Mouse (Mus musculus) heart, adult 2 months (tissue): ENCODE results near the gene Dhx16. TPM values are rescaled to one million over a fixed set of nuclear protein-coding genes. Genes with fewer than 3 reads are reported as not detected.
"Not testable (repeated sequence)": the region's sequence is repeated elsewhere in the genome, so short reads cannot be mapped to it uniquely, and the experiment has no call there.

Experiments used
- DNase-seq, 2 experiments: peaks; one replicate each; pipeline ENCODE4 v3.0.0; 2021
- H3K27ac ChIP-seq: fragments of 200-600 bp; 2 replicates; pipeline ENCODE4 v1.8.1; 2022
- H3K27me3 ChIP-seq: fragments of 200-500 bp; 2 replicates; pipeline ENCODE4 v1.6.1; 2012; ENCODE audit warnings: mild to moderate bottlenecking, low read length, inconsistent platforms, mixed read lengths; ENCODE audit not compliant: control insufficient read depth, insufficient read depth
- H3K36me3 ChIP-seq: fragments of 200-500 bp; 2 replicates; pipeline ENCODE4 v1.6.1; 2012; ENCODE audit warnings: low read length, inconsistent platforms; ENCODE audit not compliant: control insufficient read depth, insufficient read depth
- H3K4me1 ChIP-seq: fragments of 200-500 bp; 2 replicates; pipeline ENCODE4 v1.6.1; 2011; ENCODE audit warnings: low read length; ENCODE audit not compliant: control insufficient read depth, insufficient read depth
- H3K4me3 ChIP-seq: fragments of 200-600 bp; 2 replicates; pipeline ENCODE4 v1.8.1; 2022
- H3K79me2 ChIP-seq: fragments of 200-500 bp; replicated peaks from 2 replicates; pipeline ENCODE4 v1.6.1; 2012; ENCODE audit warnings: mild to moderate bottlenecking, inconsistent platforms, low read length, moderate library complexity, mixed read lengths; ENCODE audit not compliant: control insufficient read depth, insufficient read depth
- H3K9ac ChIP-seq: fragments of 200-500 bp; 2 replicates; pipeline ENCODE4 v1.6.1; 2012; ENCODE audit warnings: low read depth, mild to moderate bottlenecking, control low read depth, inconsistent platforms, low read length, mixed read lengths
- CTCF ChIP-seq: fragments of 200-600 bp; IDR thresholded peaks from 2 replicates; pipeline ENCODE4 v1.8.1; 2022; ENCODE audit warnings: antibody characterized with exemption, mild to moderate bottlenecking, moderate library complexity
- EP300 ChIP-seq: fragments of 200-500 bp; IDR thresholded peaks from 2 replicates; pipeline ENCODE4 v1.6.1; 2011; ENCODE audit warnings: low read depth, low read length, control low read depth; ENCODE audit not compliant: insufficient read depth
- POLR2A ChIP-seq: fragments of 200-500 bp; IDR thresholded peaks from 2 replicates; pipeline ENCODE4 v1.6.1; 2011; ENCODE audit warnings: mild to moderate bottlenecking, low read depth, low read length, control low read depth; ENCODE audit not compliant: insufficient read depth
- WGBS: fragments of 180-500 bp; shearing (Covaris S2); methylation state at CpG from one replicate; pipeline ENCODE4 v1.1.7; 2018; 5-methylcytosine and 5-hydroxymethylcytosine counted together
- intact Hi-C: fragments of 180-260 bp; cut with DNase I; formaldehyde crosslinking; loops from one replicate; pipeline ENCODE4 v1.15.1; 2025
- polyA plus RNA-seq: library from polyadenylated mRNA; depleted of rRNA; stranded (reverse); fragments of >200 nt; gene quantifications from 2 replicates; pipeline ENCODE4 v1.2.3, GENCODE M21; 2012
- total RNA-seq, 2 experiments: library from RNA; stranded (reverse); gene quantifications; 2 replicates each; pipeline ENCODE4 v1.2.3; 2021

Dhx16 gene
- total and polyA plus RNA-seq, 3 experiments = 19.3 to 27.7 (median 20.3) TPM

GRCm38 (mm10) chr17:35838570-35838969 lies 41.0 kb upstream of the Dhx16 start:
- no peak overlapping the region for H3K9ac ChIP-seq
- no peaks in the 10 kb centered on the region for H3K79me2 ChIP-seq
- intact Hi-C loops = loop anchor here (2.0 to 10.0 kb wide), 2 partner anchors 78 to 136 kb away; partner anchors contain the start of genes Gnl1, Mrps18b and Ppp1r10
- peak overlapping the region; percentile 64 for H3K27ac ChIP-seq
- peaks cover 5% of the 10 kb centered on the region; the same call in 1 of the 2 replicates for H3K36me3 ChIP-seq
- H3K4me1 ChIP-seq = peaks cover 12% of the 10 kb centered on the region
- peak overlapping the region; percentile 18 for H3K4me3 ChIP-seq
- 12% methylated on average over 5 of the region's 5 CpGs for WGBS
- TF ChIP-seq EP300 = no peak
- TF ChIP-seq CTCF = no peak
- TF ChIP-seq POLR2A = no peak
- H3K27me3 ChIP-seq = no peaks in the 10 kb centered on the region
- DNase-seq = no peak

- intact Hi-C loops = loop anchor here (2.0 to 10.0 kb wide), 2 partner anchors 78 to 136 kb away; partner anchors contain the start of genes Gnl1, Mrps18b and Ppp1r10
- peaks cover 12% of the 10 kb centered on the region for H3K4me1 ChIP-seq
- WGBS = 63% methylated on average over 3 of the region's 3 CpGs
- not testable (repeated sequence) for H3K9ac ChIP-seq, H3K27me3 ChIP-seq, DNase-seq, H3K36me3 ChIP-seq, H3K79me2 ChIP-seq, H3K4me3 ChIP-seq
- peak overlapping the region; percentile 64; the same call in 1 of the 2 replicates for H3K27ac ChIP-seq
Observed at GRCm38 (mm10) chr17:35839002-35839401, 40.6 kb upstream of the Dhx16 start.

- Histone ChIP-seq H3K4me1 (peaks cover 10% of the 10 kb centered on the region), H3K27ac (peak overlapping the region; percentile 69), H3K79me2 (no peaks in the 10 kb centered on the region), H3K9ac (no peak overlapping the region), H3K27me3 (no peaks in the 10 kb centered on the region), H3K4me3 (peak overlapping the region; percentile 49), H3K36me3 (peaks cover 5% of the 10 kb centered on the region; the same call in 1 of the 2 replicates)
- intact Hi-C loops = no loop called here
- no peak for DNase-seq
- 48% methylated on average over 14 of the region's 14 CpGs for WGBS
- TF ChIP-seq EP300 (no peak), CTCF (no peak), POLR2A (no peak)
Observed at GRCm38 (mm10) chr17:35840561-35840960, 39.1 kb upstream of the Dhx16 start.

- Histone ChIP-seq H3K4me1 (peaks cover 8% of the 10 kb centered on the region), H3K27me3 (no peaks in the 10 kb centered on the region), H3K27ac (peak within 1 kb of the TSS; percentile 77), H3K79me2 (no peaks in the 10 kb centered on the region), H3K36me3 (peaks cover 2% of the 10 kb centered on the region; the same call in 1 of the 2 replicates), H3K9ac (peak within 1 kb of the TSS; percentile 61), H3K4me3 (peak within 1 kb of the TSS; percentile 72)
- DNase-seq = peak; percentile 97 to 100
- WGBS = under 1% methylated on average over 59 of the region's 59 CpGs
- TF ChIP-seq EP300 (0 out of 2 replicates have a peak, but pooled peaks have one; percentile 73), CTCF (peak; percentile 58), POLR2A (peak; percentile 83)
- intact Hi-C loops = no loop called here
Observed at GRCm38 (mm10) chr17:35841076-35841950, 38.3 kb upstream of the Dhx16 start, which contains the start of gene Mdc1. TSS of gene Mdc1 (plus strand) at chr17:35841515.

- DNase-seq = no peak
- Histone ChIP-seq H3K4me3 (peak overlapping the region; percentile 72), H3K27me3 (no peaks in the 10 kb centered on the region), H3K36me3 (no peaks in the 10 kb centered on the region), H3K9ac (peak overlapping the region; percentile 42), H3K4me1 (peaks cover 3% of the 10 kb centered on the region; the same call in 1 of the 2 replicates), H3K27ac (peak overlapping the region; percentile 77), H3K79me2 (no peaks in the 10 kb centered on the region)
- 14% methylated on average over 11 of the region's 11 CpGs for WGBS
- intact Hi-C loops = no loop called here
- no peak for TF ChIP-seq CTCF
- TF ChIP-seq EP300 = no peak
- TF ChIP-seq POLR2A = no peak
Observed at GRCm38 (mm10) chr17:35842006-35842405, 37.6 kb upstream of the Dhx16 start.

GRCm38 (mm10) chr17:35843514-35843913 lies 36.1 kb upstream of the Dhx16 start:
- no peaks in the 10 kb centered on the region for H3K36me3 ChIP-seq
- peaks cover 3% of the 10 kb centered on the region; the same call in 1 of the 2 replicates for H3K4me1 ChIP-seq
- DNase-seq = no peak
- H3K79me2 ChIP-seq = no peaks in the 10 kb centered on the region
- no peaks in the 10 kb centered on the region for H3K27me3 ChIP-seq
- intact Hi-C loops = no loop called here
- no peak overlapping the region for H3K27ac ChIP-seq
- no peak overlapping the region for H3K4me3 ChIP-seq
- no peak for TF ChIP-seq EP300
- TF ChIP-seq POLR2A = no peak
- TF ChIP-seq CTCF = peak; percentile 62
- 92% methylated on average over 3 of the region's 3 CpGs for WGBS
- H3K9ac ChIP-seq = no peak overlapping the region
